Mouse (Mus musculus): ENCODE results near the gene Ceacam20.
"Not testable (repeated sequence)": the region's sequence is repeated elsewhere in the genome, so short reads cannot be mapped to it uniquely, and the experiment has no call there.

Ceacam20 gene

GRCm38 (mm10) chr7:19948956-19949355 is 16.3 kb upstream of the Ceacam20 start:
- DNase-seq (ENCODE audit: low read depth, low spot score): no peak

- DNase-seq (ENCODE audit: low read depth, low spot score): no peak
Measured at GRCm38 (mm10) chr7:19949996-19950395, 15.2 kb upstream of the Ceacam20 start.

- DNase-seq (ENCODE audit: low read depth, low spot score): no peak
Measured at GRCm38 (mm10) chr7:19950589-19950988, 14.6 kb upstream of the Ceacam20 start, which contains the start of gene Igsf23. Igsf23 (minus strand) TSS chr7:19950756.

- DNase-seq (ENCODE audit: low read depth, low spot score): no peak
Measured at GRCm38 (mm10) chr7:19952320-19952986, 12.8 kb upstream of the Ceacam20 start.

GRCm38 (mm10) chr7:19953054-19953453 is 12.2 kb upstream of the Ceacam20 start:
- no peak for DNase-seq (ENCODE audit: low read depth, low spot score)

- no peak for DNase-seq (ENCODE audit: low read depth, low spot score)
Measured at GRCm38 (mm10) chr7:19955861-19956260, 9.4 kb upstream of the Ceacam20 start.

- DNase-seq (ENCODE audit: low read depth, low spot score): peak; percentile 92
Measured at GRCm38 (mm10) chr7:19956341-19956781, 8.9 kb upstream of the Ceacam20 start.

GRCm38 (mm10) chr7:19962423-19962822 is 2.8 kb upstream of the Ceacam20 start:
- DNase-seq (ENCODE audit: low read depth, low spot score): no peak

GRCm38 (mm10) chr7:19969106-19969505 is 3.9 kb downstream of the Ceacam20 start:
- no peak for DNase-seq (ENCODE audit: low read depth, low spot score)

GRCm38 (mm10) chr7:19969541-19970090 is 4.4 kb downstream of the Ceacam20 start:
- no peak for DNase-seq (ENCODE audit: low read depth, low spot score)

GRCm38 (mm10) chr7:19970196-19970595 is 5.0 kb downstream of the Ceacam20 start:
- no peak for DNase-seq (ENCODE audit: low read depth, low spot score)

GRCm38 (mm10) chr7:19971516-19971915 is 6.3 kb downstream of the Ceacam20 start:
- DNase-seq (ENCODE audit: low read depth, low spot score): no peak

GRCm38 (mm10) chr7:19991165-19991564 is 26.0 kb downstream of the Ceacam20 start, which contains the start of gene Nlrp9b:
Nlrp9b (plus strand) TSS chr7:19991465.
- DNase-seq (ENCODE audit: low read depth, low spot score): not testable (repeated sequence)

- DNase-seq (ENCODE audit: low read depth, low spot score): not testable (repeated sequence)
Measured at GRCm38 (mm10) chr7:19996721-19997120, 31.5 kb downstream of the Ceacam20 start.

- DNase-seq (ENCODE audit: low read depth, low spot score): no peak
Measured at GRCm38 (mm10) chr7:20009987-20010386, 44.8 kb downstream of the Ceacam20 start.
